8 mouse cellular contexts compared by ENCODE assay signal in genomic region chr16:4624074-4624473, GRCm38 (mm10). TPM values are rescaled to one million over a fixed set of nuclear protein-coding genes. Genes with fewer than 3 reads are reported as not detected.
DNase-seq lines count a peak whose midpoint lies in the region; ATAC-seq and TF ChIP-seq lines count a peak whose summit lies in the region.

No protein-coding gene starts in this region.

- H3K27ac ChIP-seq in heart, adult 2 months = peak overlapping the region; percentile 84
- H3K27ac ChIP-seq in ES-E14 (ENCODE audit: insufficient read depth, low read depth, low read length, poor library complexity, severe bottlenecking) = no peak overlapping the region
- peak overlapping the region; percentile 76 for H3K27ac ChIP-seq in forebrain, embryonic 15.5 days (replicated peaks)
- H3K27ac ChIP-seq in liver, postnatal 0 days (ENCODE audit: low read depth) = peak overlapping the region; percentile 95

- TF ChIP-seq CTCF in heart, adult 2 months (IDR thresholded peaks at IDR 0.05) = no peak
- no peak for TF ChIP-seq CTCF in liver, postnatal 0 days (IDR thresholded peaks at IDR 0.05; ENCODE audit: low read depth)

- no peak for TF ChIP-seq EP300 in heart, adult 2 months (IDR thresholded peaks at IDR 0.05; ENCODE audit: insufficient read depth, low read depth, low read length)
- TF ChIP-seq EP300 in liver, postnatal 0 days (IDR thresholded peaks at IDR 0.05; ENCODE audit: low read depth) = no peak

- DNase-seq in heart, adult 2 months = no peak
- no peak for DNase-seq in heart, postnatal 36 days
- no peak for DNase-seq in ES-E14 (ENCODE audit: low read depth, low spot score)
- DNase-seq in liver, postnatal 0 days = no peak
- DNase-seq in retina, embryonic 14.5 days (ENCODE audit: low spot score) = no peak
- DNase-seq in left cerebral cortex, postnatal 4 days = no peak

- in situ Hi-C loops in ES-E14 (cut with MboI; ENCODE audit: low sequenced_read_pairs in 2 of 2, unreplicated experiment in 2 of 2) = no loop called here

- H3K4me1 ChIP-seq in heart, adult 2 months (ENCODE audit: control insufficient read depth, insufficient read depth, low read length) = peaks cover 5% of the 10 kb centered on the region
- peaks cover 3 to 9% of the 10 kb centered on the region in 2 experiments; a peak in 3 of 4 replicates for H3K4me1 ChIP-seq in ES-E14 (ENCODE audit: control insufficient read depth in 2 of 2, insufficient read depth in 2 of 2, low read length in 2 of 2, poor library complexity in 1 of 2)
- peaks cover 24% of the 10 kb centered on the region for H3K4me1 ChIP-seq in forebrain, embryonic 15.5 days
- peaks cover 16% of the 10 kb centered on the region for H3K4me1 ChIP-seq in liver, postnatal 0 days (ENCODE audit: insufficient read depth)

- peak overlapping the region; percentile 70 for H3K4me2 ChIP-seq in forebrain, embryonic 15.5 days (replicated peaks)
- H3K4me2 ChIP-seq in liver, postnatal 0 days (ENCODE audit: low read depth, low read length) = peak overlapping the region; percentile 71

- H3K9me3 ChIP-seq in ES-E14 (ENCODE audit: control insufficient read depth, insufficient read depth, low read depth, low read length) = no peaks in the 10 kb centered on the region
- no peaks in the 10 kb centered on the region for H3K9me3 ChIP-seq in forebrain, embryonic 15.5 days
- no peaks in the 10 kb centered on the region for H3K9me3 ChIP-seq in liver, postnatal 0 days (ENCODE audit: low read length)

- intact Hi-C loops in heart, adult 2 months (cut with DNase I) = no loop called here
- intact Hi-C loops in heart, postnatal 36 days (cut with DNase I) = no loop called here
- intact Hi-C loops in left cerebral cortex, postnatal 4 days (cut with DNase I) = no loop called here

- H3K79me2 ChIP-seq in heart, adult 2 months (replicated peaks; ENCODE audit: control insufficient read depth, insufficient read depth, low read length) = peaks cover 1% of the 10 kb centered on the region; the same call in 1 of the 2 replicates

- H3K36me3 ChIP-seq in heart, adult 2 months (ENCODE audit: control insufficient read depth, insufficient read depth, low read length) = no peaks in the 10 kb centered on the region
- H3K36me3 ChIP-seq in ES-E14 (ENCODE audit: control insufficient read depth, insufficient read depth, low read length, poor library complexity, severe bottlenecking) = no peaks in the 10 kb centered on the region; the same call in 1 of the 2 replicates
- H3K36me3 ChIP-seq in forebrain, embryonic 15.5 days = no peaks in the 10 kb centered on the region; the same call in 1 of the 2 replicates
- peaks cover 27% of the 10 kb centered on the region for H3K36me3 ChIP-seq in liver, postnatal 0 days (replicated peaks; ENCODE audit: insufficient read depth, low read length)

- no peak for TF ChIP-seq POLR2A in heart, adult 2 months (IDR thresholded peaks at IDR 0.05; ENCODE audit: insufficient read depth, low read depth, low read length)

- H3K27me3 ChIP-seq in heart, adult 2 months (ENCODE audit: control insufficient read depth, insufficient read depth, low read length) = no peaks in the 10 kb centered on the region
- no peaks in the 10 kb centered on the region for H3K27me3 ChIP-seq in forebrain, embryonic 15.5 days
- no peaks in the 10 kb centered on the region for H3K27me3 ChIP-seq in liver, postnatal 0 days (ENCODE audit: insufficient read depth, low read length)

- peak overlapping the region; percentile 93 for H3K9ac ChIP-seq in heart, adult 2 months (ENCODE audit: low read depth, low read length)
- peak overlapping the region; percentile 78 for H3K9ac ChIP-seq in ES-E14 (ENCODE audit: insufficient read depth, low read depth, low read length, poor library complexity, severe bottlenecking)
- peak overlapping the region; percentile 87 for H3K9ac ChIP-seq in forebrain, embryonic 15.5 days (replicated peaks)
- peak overlapping the region; percentile 77 for H3K9ac ChIP-seq in liver, postnatal 0 days (replicated peaks)

- ATAC-seq in forebrain, embryonic 15.5 days (replicated peaks) = no peak
- ATAC-seq in liver, postnatal 0 days = peak; percentile 15; the same call in 1 of the 2 replicates
- no peak for ATAC-seq in inflammation-experienced regulatory T-cells, adult 6 months

- H3K4me3 ChIP-seq in heart, adult 2 months = peak overlapping the region; percentile 89
- H3K4me3 ChIP-seq in ES-E14 (ENCODE audit: insufficient read depth in 1 of 2, low read depth in 1 of 2, low read length in 2 of 2, poor library complexity in 1 of 2, severe bottlenecking in 1 of 2) = peak overlapping the region; percentile 69 to 78
- H3K4me3 ChIP-seq in forebrain, embryonic 15.5 days = peak overlapping the region; percentile 86
- H3K4me3 ChIP-seq in liver, postnatal 0 days (ENCODE audit: low read depth, low read length) = peak overlapping the region; percentile 71

- 17% methylated on average over 9 of the region's 9 CpGs for WGBS in heart, adult 2 months
- WGBS in forebrain, embryonic 15.5 days = 19% methylated on average over 9 of the region's 9 CpGs
- WGBS in liver, postnatal 0 days (ENCODE audit: insufficient replicate concordance) = 19% methylated on average over 9 of the region's 9 CpGs

TF ChIP-seq in ES-E14, 5 proteins besides CTCF, POLR2A, EP300 and RAD21:
- no peak for TF ChIP-seq ZNF384 (IDR thresholded peaks at IDR 0.05; ENCODE audit: low read depth, low read length)

RNA-seq across cellular contexts. Expression of gene Pam16, which starts 0.7 kb away (rescaled TPM):
- total RNA-seq in heart, adult 2 months (2021) = 100 to 1,000 TPM; 119 to 165 TPM
- polyA plus RNA-seq in heart, adult 2 months (2012; rRNA removed) = 36.3 and 39.4 TPM in 2 replicates
- total RNA-seq in heart, postnatal 36 days (2021) = 100 to 1,000 TPM; 134 to 150 TPM
- 127 and 131 TPM in 2 replicates for total RNA-seq in ES-E14 (2012; rRNA removed)
- polyA plus RNA-seq in forebrain, embryonic 15.5 days (2015; fragmentation: Nextera tagmentation; extraction: Ambion mirVana) = 162 and 171 TPM in 2 replicates
- 59.7 and 66.3 TPM in 2 replicates for polyA plus RNA-seq in liver, postnatal 0 days (2015; fragmentation: Nextera tagmentation; extraction: Ambion mirVana)
- 10 to 100 TPM; 17.3 to 41.9 (median 31.7) TPM for polyA plus RNA-seq in inflammation-experienced regulatory T-cells, adult 6 months (2017; shearing (Covaris generic))
- 10 to 100 TPM; 76.7 to 85.7 TPM for total RNA-seq in left cerebral cortex, postnatal 4 days (2021)

RNA-seq across cellular contexts. Expression of gene Vasn, which starts 15.7 kb away (rescaled TPM):
- 10 to 100 TPM in 1 of 2 experiments, 1 to 10 TPM in 1; 9.2 to 10.5 TPM for total RNA-seq in heart, adult 2 months (2021)
- polyA plus RNA-seq in heart, adult 2 months (2012; rRNA removed) = 23.9 and 24.2 TPM in 2 replicates
- 10 to 100 TPM in 1 of 2 experiments, 1 to 10 TPM in 1; 9.2 to 11.0 TPM for total RNA-seq in heart, postnatal 36 days (2021)
- 8.7 and 11.2 TPM in 2 replicates for total RNA-seq in ES-E14 (2012; rRNA removed)
- polyA plus RNA-seq in forebrain, embryonic 15.5 days (2015; fragmentation: Nextera tagmentation; extraction: Ambion mirVana) = 3.0 and 3.6 TPM in 2 replicates
- 1.6 and 1.9 TPM in 2 replicates for polyA plus RNA-seq in liver, postnatal 0 days (2015; fragmentation: Nextera tagmentation; extraction: Ambion mirVana)
- polyA plus RNA-seq in inflammation-experienced regulatory T-cells, adult 6 months (2017; shearing (Covaris generic)) = 1 to 10 TPM in 1 of 3 experiments, under 1 TPM in 2; 0.78 to 1.6 (median 0.84) TPM
- total RNA-seq in left cerebral cortex, postnatal 4 days (2021) = 1 to 10 TPM; 2.6 to 3.2 TPM

RNA-seq across cellular contexts. Expression of gene Dnaja3, which starts 15.7 kb away (rescaled TPM):
- total RNA-seq in heart, adult 2 months (2021) = 100 to 1,000 TPM; 138 to 150 TPM
- 80.8 and 104 TPM in 2 replicates for polyA plus RNA-seq in heart, adult 2 months (2012; rRNA removed)
- total RNA-seq in heart, postnatal 36 days (2021) = 100 to 1,000 TPM; 143 to 164 TPM
- total RNA-seq in ES-E14 (2012; rRNA removed) = 45.5 and 53.2 TPM in 2 replicates
- 55.8 and 58.0 TPM in 2 replicates for polyA plus RNA-seq in forebrain, embryonic 15.5 days (2015; fragmentation: Nextera tagmentation; extraction: Ambion mirVana)
- polyA plus RNA-seq in liver, postnatal 0 days (2015; fragmentation: Nextera tagmentation; extraction: Ambion mirVana) = 66.0 and 70.5 TPM in 2 replicates
- polyA plus RNA-seq in inflammation-experienced regulatory T-cells, adult 6 months (2017; shearing (Covaris generic)) = 10 to 100 TPM; 21.1 to 28.7 (median 25.3) TPM
- total RNA-seq in left cerebral cortex, postnatal 4 days (2021) = 10 to 100 TPM; 40.0 to 40.2 TPM

RNA-seq across cellular contexts. Expression of gene Glis2, which starts 29.6 kb away (rescaled TPM):
- total RNA-seq in heart, adult 2 months (2021) = 10 to 100 TPM; 10.0 to 11.1 TPM
- polyA plus RNA-seq in heart, adult 2 months (2012; rRNA removed) = 17.3 and 23.8 TPM in 2 replicates
- total RNA-seq in heart, postnatal 36 days (2021) = 10 to 100 TPM; 16.0 to 16.7 TPM
- 18.2 and 19.6 TPM in 2 replicates for total RNA-seq in ES-E14 (2012; rRNA removed)
- 11.0 and 14.6 TPM in 2 replicates for polyA plus RNA-seq in forebrain, embryonic 15.5 days (2015; fragmentation: Nextera tagmentation; extraction: Ambion mirVana)
- polyA plus RNA-seq in liver, postnatal 0 days (2015; fragmentation: Nextera tagmentation; extraction: Ambion mirVana) = 1.7 and 1.9 TPM in 2 replicates
- under 1 TPM; 0.15 to 0.36 (median 0.16) TPM for polyA plus RNA-seq in inflammation-experienced regulatory T-cells, adult 6 months (2017; shearing (Covaris generic))
- 10 to 100 TPM; 29.0 to 32.8 TPM for total RNA-seq in left cerebral cortex, postnatal 4 days (2021)

RNA-seq across cellular contexts. Expression of gene Coro7, which starts 55.5 kb away (rescaled TPM):
- total RNA-seq in heart, adult 2 months (2021) = 10 to 100 TPM; 14.6 to 15.9 TPM
- 20.8 and 22.8 TPM in 2 replicates for polyA plus RNA-seq in heart, adult 2 months (2012; rRNA removed)
- total RNA-seq in heart, postnatal 36 days (2021) = 10 to 100 TPM; 13.0 to 13.7 TPM
- total RNA-seq in ES-E14 (2012; rRNA removed) = 14.4 and 21.3 TPM in 2 replicates
- 25.0 TPM in 2 replicates for polyA plus RNA-seq in forebrain, embryonic 15.5 days (2015; fragmentation: Nextera tagmentation; extraction: Ambion mirVana)
- polyA plus RNA-seq in liver, postnatal 0 days (2015; fragmentation: Nextera tagmentation; extraction: Ambion mirVana) = 6.8 and 10.3 TPM in 2 replicates
- 100 to 1,000 TPM in 2 of 3 experiments, 10 to 100 TPM in 1; 94.9 to 137 (median 111) TPM for polyA plus RNA-seq in inflammation-experienced regulatory T-cells, adult 6 months (2017; shearing (Covaris generic))
- total RNA-seq in left cerebral cortex, postnatal 4 days (2021) = 100 to 1,000 TPM in 1 of 2 experiments, 10 to 100 TPM in 1; 99.4 to 104 TPM
